Mouse (Mus musculus): ENCODE data around the gene Tasp1.
A peak's percentile ranks its signal among the peaks of the same experiment; 100 is the strongest.
"Not testable (repeated sequence)": the region's sequence is repeated elsewhere in the genome, so short reads cannot be mapped to it uniquely, and the experiment has no call there.

The Tasp1 gene

GRCm38 (mm10) chr2:139883581-139884263, 182.9 kb downstream of the Tasp1 start:
- no peak for DNase-seq (ENCODE audit: low spot score in 2 of 2)

GRCm38 (mm10) chr2:139878052-139878621, 188.5 kb downstream of the Tasp1 start:
- DNase-seq (ENCODE audit: low spot score in 2 of 2), result no peak

- DNase-seq (ENCODE audit: low spot score in 2 of 2), result no peak
These were observed 190.7 kb downstream of the Tasp1 start for GRCm38 (mm10) chr2:139875876-139876275.

DNA sequence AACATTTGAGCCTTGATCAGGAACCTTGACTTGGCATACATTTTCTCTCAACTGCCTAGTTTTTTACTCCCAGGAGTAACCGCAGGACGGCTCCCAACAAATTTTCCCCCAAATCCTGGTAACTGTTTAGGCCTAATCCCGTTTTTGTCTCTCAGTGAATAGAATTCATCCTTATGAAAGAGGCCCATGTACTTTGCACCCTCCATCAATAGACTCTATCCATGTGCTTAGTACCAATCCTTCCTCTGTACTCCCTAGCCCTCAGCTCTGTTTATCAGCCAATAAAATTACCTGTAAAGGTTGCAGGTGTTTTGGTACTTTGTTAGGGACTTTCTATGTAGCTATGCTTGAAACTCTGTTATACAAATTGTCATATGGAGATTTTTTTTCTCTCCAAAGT, 192.4 kb downstream of the Tasp1 start:
- no peak for DNase-seq (ENCODE audit: low spot score in 2 of 2)

DNA sequence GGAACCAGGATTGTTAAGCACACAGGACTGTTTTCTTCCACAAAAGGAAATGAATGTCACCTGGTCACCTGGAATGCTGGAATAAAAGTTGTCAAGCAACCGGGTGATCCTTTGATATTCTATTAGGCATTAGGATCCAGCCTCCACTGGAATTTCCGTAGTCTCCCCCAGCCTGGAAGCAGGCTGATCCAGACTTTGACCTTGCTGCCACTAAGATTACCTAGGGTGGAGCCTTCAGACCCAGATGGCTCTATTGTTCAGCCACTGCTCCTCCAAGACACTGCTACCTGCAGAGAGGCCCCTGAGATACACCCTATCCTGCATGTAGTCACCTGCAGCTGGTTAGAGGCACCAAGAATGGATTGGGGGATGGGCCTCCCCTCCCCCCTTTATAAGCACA, 192.8 kb downstream of the Tasp1 start:
- no peak for DNase-seq (ENCODE audit: low spot score in 2 of 2)

GRCm38 (mm10) chr2:139869071-139869470, 197.5 kb downstream of the Tasp1 start:
- not testable (repeated sequence) for DNase-seq (ENCODE audit: low spot score in 2 of 2)

DNA sequence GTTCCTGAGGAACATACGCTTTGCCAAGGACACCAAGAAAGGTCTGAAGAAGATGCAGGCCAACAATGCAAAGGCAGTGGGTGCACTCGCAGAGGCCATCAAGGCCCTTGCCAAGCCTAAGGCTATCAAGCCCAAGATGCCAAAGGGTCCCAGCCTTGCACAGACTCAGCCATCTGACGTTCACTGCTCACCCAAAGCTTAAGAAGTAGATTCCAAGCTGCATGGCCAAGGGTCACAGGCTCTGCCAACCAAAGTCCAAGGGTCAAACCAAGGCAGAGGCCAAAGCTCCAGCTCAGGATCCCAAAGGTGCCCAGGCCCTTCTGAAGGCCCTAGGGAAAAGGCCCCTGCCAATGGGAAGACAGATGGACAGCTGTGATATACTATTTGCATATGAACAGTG, 203.2 kb downstream of the Tasp1 start:
- DNase-seq (ENCODE audit: low spot score in 2 of 2), result not testable (repeated sequence)

DNA sequence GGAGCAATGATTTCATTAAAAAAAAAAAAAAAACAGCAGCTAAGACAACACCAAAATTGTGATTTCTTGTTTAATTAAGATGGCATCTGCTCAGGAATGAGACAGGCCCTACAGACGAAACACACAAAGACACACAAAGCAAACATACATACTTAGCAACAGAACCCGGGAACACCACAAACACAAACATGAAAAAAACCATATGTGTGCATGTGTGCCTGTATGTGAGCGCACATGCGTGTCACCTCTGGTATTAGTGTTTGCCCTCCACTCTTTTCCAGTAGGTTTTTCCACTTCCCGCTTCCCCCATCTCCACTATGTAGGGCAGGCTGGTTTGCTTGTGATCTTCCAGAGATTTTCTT, 206.5 kb downstream of the Tasp1 start:
- DNase-seq (ENCODE audit: low spot score in 2 of 2), result no peak

DNA sequence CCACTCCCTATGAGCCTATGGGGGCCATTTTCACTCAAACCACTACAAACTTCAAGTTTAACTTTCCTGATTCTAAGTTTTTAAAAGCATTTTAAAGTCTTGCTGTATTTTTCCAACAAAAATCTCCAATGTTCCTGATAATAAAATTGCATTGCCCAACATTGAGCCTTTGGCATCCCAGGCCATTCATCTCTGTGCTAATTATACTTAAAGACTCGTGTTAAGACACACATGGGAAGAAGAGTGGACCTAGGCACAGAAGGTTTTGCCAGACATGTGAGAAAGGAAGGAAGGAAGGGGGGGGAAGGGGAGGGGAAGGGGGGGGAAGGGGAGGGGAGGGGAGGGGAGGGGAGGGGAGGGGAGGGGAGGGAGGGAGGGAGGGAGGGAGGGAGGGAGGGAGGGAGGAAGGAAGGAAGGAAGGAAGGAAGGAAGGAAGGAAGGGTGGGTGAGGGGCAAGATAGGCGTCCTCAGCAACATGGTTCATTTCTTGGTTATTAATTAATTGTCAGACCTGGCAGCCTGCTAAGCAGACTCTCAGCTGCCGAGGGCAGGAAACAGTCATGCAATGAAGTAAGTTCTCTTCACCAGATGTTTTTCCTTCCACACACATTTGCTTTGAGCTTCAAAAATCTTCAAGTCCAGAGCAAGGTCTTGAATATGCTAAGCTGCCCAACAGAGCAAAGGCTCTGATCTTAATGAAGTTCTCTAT, 207.0 kb downstream of the Tasp1 start:
- no peak for DNase-seq (ENCODE audit: low spot score in 2 of 2)

GRCm38 (mm10) chr2:139849621-139850020, 217.0 kb downstream of the Tasp1 start:
- no peak for DNase-seq (ENCODE audit: low spot score in 2 of 2)

- no peak for DNase-seq (ENCODE audit: low spot score in 2 of 2)
These were observed 225.2 kb downstream of the Tasp1 start for GRCm38 (mm10) chr2:139841359-139841758.

DNA sequence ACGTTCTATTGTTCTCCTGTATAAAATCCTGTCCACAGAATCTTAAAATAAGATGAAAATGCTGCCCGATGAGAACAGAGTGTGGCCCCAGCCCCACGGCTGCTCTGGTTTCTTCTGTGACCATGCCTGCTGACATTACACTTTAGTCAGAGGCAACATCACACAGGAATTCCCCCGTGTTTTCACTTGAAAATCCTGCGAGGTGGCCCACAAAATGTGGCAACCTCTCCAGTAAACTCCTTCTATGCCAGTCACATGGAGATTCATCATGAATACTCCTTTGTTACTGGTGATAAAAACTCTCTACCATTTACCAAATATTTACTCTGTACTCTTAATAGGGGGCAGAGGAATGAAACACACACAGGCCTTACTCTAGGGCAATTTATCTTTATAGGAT, 225.7 kb downstream of the Tasp1 start:
- no peak for DNase-seq (ENCODE audit: low spot score in 2 of 2)

DNA sequence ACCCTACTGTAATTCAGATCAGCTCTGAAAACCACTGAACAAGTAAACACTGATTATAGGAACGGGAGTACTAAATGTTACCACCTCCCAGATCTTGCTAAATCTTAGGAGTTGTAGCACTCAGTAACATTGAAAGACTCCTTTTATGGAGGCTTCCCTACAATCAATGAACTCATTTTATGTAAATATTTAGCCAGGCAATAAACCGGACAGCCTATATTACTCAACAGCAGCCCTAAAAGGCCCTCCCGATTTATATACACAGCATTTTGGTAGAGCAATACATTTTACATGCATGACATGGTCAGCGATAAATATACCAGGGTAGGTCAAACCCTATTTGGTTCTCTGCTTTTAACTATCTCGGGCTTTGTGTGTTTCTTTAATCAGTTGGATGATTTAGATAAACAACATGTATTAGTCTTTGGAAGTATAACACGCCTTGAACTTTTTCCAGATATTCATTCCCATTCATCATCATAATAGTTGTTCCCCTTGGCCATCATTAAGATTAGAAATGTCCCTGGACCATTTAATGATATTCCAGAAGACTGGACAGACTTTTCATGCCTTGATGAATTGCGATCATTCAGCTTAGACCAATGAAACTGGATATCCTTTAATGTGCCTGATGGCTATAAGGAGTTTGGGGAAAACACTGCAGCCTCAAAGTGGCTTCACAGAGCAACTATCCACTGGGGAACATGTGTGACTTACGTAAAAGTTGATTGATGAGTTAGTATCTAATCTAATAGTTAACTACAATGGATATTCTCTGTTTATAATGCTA, 244.8 kb downstream of the Tasp1 start:
- DNase-seq (ENCODE audit: low spot score in 2 of 2), result no peak

- DNase-seq (ENCODE audit: low spot score in 2 of 2), result no peak
These were observed 249.3 kb downstream of the Tasp1 start for GRCm38 (mm10) chr2:139817275-139817674.

GRCm38 (mm10) chr2:139807887-139808286, 258.7 kb downstream of the Tasp1 start:
- DNase-seq (ENCODE audit: low spot score in 2 of 2), result no peak

- no peak for DNase-seq (ENCODE audit: low spot score in 2 of 2)
These were observed 262.6 kb downstream of the Tasp1 start for GRCm38 (mm10) chr2:139804041-139804440.

DNA sequence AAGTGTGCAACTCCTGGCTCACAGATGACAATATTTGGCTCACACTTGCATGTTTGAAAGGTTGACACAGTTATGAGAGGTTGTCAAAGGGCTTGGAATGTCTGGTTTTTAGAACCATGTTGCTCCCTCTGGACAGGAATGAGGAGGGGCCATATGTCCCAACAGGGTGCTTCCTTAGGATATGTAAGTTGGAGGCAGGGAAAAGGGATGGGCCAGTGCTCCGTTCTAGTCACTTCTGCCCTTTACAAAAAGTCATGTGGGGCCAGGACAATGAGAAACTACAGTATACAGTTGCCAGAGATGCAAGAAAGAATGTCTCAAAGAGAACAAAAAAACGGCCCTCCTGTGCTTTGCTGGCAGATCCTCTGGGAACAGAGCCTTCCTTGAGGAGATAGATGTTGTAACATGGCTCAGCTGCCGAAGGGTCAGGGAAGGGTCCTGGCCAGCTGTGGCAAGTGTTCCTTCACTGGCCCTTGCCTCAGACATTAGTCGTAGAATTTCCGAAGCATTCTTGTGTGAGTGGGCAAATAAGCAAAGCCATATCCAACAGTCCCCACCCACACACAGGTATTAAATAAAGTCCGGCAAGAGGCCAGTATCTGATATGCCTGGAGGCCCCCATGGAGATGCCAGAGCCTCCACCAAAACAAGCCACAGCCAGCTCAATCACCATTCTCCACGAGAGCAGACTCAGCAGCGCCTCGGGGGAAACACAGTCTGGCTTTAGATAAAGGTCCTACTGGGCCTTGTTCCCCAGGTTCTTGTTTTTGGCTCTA, 274.1 kb downstream of the Tasp1 start:
- DNase-seq (ENCODE audit: low spot score in 2 of 2), result no peak

DNA sequence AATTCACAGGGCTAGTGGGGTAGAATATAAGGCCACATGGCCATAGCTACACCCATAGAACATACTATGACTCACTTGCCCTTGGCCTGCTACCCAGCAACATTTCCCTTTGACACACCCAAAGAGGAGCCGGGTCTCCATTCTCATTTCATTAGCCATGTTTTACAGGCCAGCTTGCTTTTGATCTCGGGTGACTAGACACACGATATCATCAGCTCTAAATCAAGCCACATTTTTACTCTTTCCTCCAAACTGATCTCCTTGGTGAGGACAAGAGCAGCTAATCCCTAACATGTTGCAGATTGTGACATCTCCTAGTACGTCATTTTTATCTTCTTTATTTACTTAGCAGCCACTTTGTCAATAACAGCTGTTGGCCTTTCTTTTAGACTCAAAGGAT, 277.9 kb downstream of the Tasp1 start:
- no peak for DNase-seq (ENCODE audit: low spot score in 2 of 2)

GRCm38 (mm10) chr2:139784946-139785345, 281.7 kb downstream of the Tasp1 start:
- DNase-seq (ENCODE audit: low spot score in 2 of 2), result no peak

DNA sequence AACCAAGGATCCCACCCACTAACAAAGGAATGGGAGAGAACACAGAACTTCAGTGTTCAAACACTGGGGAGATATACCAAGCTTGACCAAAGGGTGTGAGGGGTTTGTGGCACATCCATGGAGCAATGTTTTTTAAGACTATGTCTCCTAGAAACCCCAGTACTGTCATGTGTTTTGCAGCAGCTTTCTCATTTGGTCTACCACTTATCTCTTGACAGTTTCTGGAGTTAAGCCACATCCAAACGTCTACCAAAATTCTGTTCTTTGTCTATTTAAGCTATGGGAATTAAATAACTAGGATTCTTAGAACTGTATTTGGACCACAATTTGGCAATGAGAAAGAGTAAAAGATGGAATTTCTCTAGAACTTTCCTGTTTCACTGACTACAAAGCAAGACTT, 282.1 kb downstream of the Tasp1 start:
- DNase-seq (ENCODE audit: low spot score in 2 of 2), result peak in 1 of 2 experiments; percentile 11
